Mouse (Mus musculus) large intestine, adult 2 months (tissue): ENCODE data around the gene Akap2. TPM values are rescaled to one million over a fixed set of nuclear protein-coding genes. Genes with fewer than 3 reads are reported as not detected.

ENCODE experiments used
- DNase-seq: peaks from one replicate; pipeline ENCODE4 v3.0.0-alpha.2; 2012; ENCODE audit warnings: low read depth, low spot score
- WGBS: fragments of 180-500 bp; shearing (Covaris S2); methylation state at CpG from one replicate; pipeline ENCODE4 v1.1.7; 2018; 5-methylcytosine and 5-hydroxymethylcytosine counted together
- polyA plus RNA-seq: library from polyadenylated mRNA; depleted of rRNA; stranded (reverse); fragments of >200 nt; gene quantifications from 2 replicates; pipeline ENCODE4 v1.2.3, GENCODE M21; 2012

The Akap2 gene
- polyA plus RNA-seq, 1 experiment, result 7.4 TPM

GRCm38 (mm10) chr4:57696955-57697354, 20.5 kb upstream of the Akap2 start:
- DNase-seq, result no peak

GRCm38 (mm10) chr4:57697918-57698611, 19.4 kb upstream of the Akap2 start:
- 89% methylated on average over 12 of the region's 12 CpGs for WGBS
- no peak for DNase-seq

More at GRCm38 (mm10) chr4:57696955-57697354, 20.5 kb upstream of the Akap2 start:
- WGBS, result 96% methylated on average over 11 of the region's 11 CpGs

- 83% methylated on average over 5 of the region's 5 CpGs for WGBS
- DNase-seq, result no peak
Measured at GRCm38 (mm10) chr4:57701576-57701975, 15.9 kb upstream of the Akap2 start.

GRCm38 (mm10) chr4:57703574-57704470, 13.6 kb upstream of the Akap2 start:
- DNase-seq, result no peak
- 44% methylated on average over 11 of the region's 11 CpGs for WGBS

- no peak for DNase-seq
- WGBS, result 82% methylated on average over 7 of the region's 7 CpGs
Measured at GRCm38 (mm10) chr4:57704575-57704974, 12.9 kb upstream of the Akap2 start.

- no peak for DNase-seq
Measured at GRCm38 (mm10) chr4:57715849-57716248, 1.6 kb upstream of the Akap2 start.

- WGBS, result 53% methylated on average over 4 of the region's 4 CpGs
- DNase-seq, result no peak
Measured at GRCm38 (mm10) chr4:57716735-57717134, 722 bp upstream of the Akap2 start.

GRCm38 (mm10) chr4:57719370-57719769, 1.9 kb downstream of the Akap2 start:
- 85% methylated on average over 1 of the region's 1 CpGs for WGBS
- no peak for DNase-seq

GRCm38 (mm10) chr4:57720869-57721361, 3.5 kb downstream of the Akap2 start:
- 64% methylated on average over 7 of the region's 7 CpGs for WGBS
- DNase-seq, result no peak

GRCm38 (mm10) chr4:57722296-57722695, 4.8 kb downstream of the Akap2 start:
- WGBS, result 88% methylated on average over 4 of the region's 4 CpGs
- DNase-seq, result no peak

- WGBS, result 56% methylated on average over 2 of the region's 2 CpGs
- DNase-seq, result no peak
Measured at GRCm38 (mm10) chr4:57723659-57724058, 6.2 kb downstream of the Akap2 start.

- DNase-seq, result no peak
- WGBS, result 45% methylated on average over 1 of the region's 1 CpGs
Measured at GRCm38 (mm10) chr4:57725569-57725968, 8.1 kb downstream of the Akap2 start.

- 77% methylated on average over 4 of the region's 4 CpGs for WGBS
- no peak for DNase-seq
Measured at GRCm38 (mm10) chr4:57728611-57729183, 11.2 kb downstream of the Akap2 start.

GRCm38 (mm10) chr4:57730047-57730446, 12.6 kb downstream of the Akap2 start:
- no peak for DNase-seq
- WGBS, result 67% methylated on average over 6 of the region's 6 CpGs

GRCm38 (mm10) chr4:57730801-57731598, 13.5 kb downstream of the Akap2 start:
- DNase-seq, result no peak
- 70% methylated on average over 11 of the region's 11 CpGs for WGBS

- DNase-seq, result no peak
- WGBS, result 71% methylated on average over 5 of the region's 5 CpGs
Measured at GRCm38 (mm10) chr4:57732351-57732750, 14.9 kb downstream of the Akap2 start.

- no peak for DNase-seq
- 66% methylated on average over 3 of the region's 3 CpGs for WGBS
Measured at GRCm38 (mm10) chr4:57733445-57733844, 16.0 kb downstream of the Akap2 start.

- WGBS, result 77% methylated on average over 5 of the region's 5 CpGs
- no peak for DNase-seq
Measured at GRCm38 (mm10) chr4:57735426-57735825, 18.0 kb downstream of the Akap2 start.

GRCm38 (mm10) chr4:57738856-57739552, 21.5 kb downstream of the Akap2 start:
- 53% methylated on average over 8 of the region's 8 CpGs for WGBS
- no peak for DNase-seq
